Mouse (Mus musculus): ENCODE measurements at regions not wholly inside any gene's neighbourhood (a gene's known extent, or its start where the extent isn't known, plus 50 kb on each side); places are given as distances from the start of the nearest gene placed in this dataset.

GRCm38 (mm10) chr13:97494770-97495169 is 253.9 kb downstream of the Enc1 start:
- no peak for TF ChIP-seq POLR2A (IDR thresholded peaks at IDR 0.05; ENCODE audit: low read depth, low read length)
- no peak for TF ChIP-seq CTCF (IDR thresholded peaks at IDR 0.05; ENCODE audit: borderline replicate concordance, insufficient read depth, low read length)
